Mouse (Mus musculus): Measurements from ENCODE around the gene Qsox1. TPM values are rescaled to one million over a fixed set of nuclear protein-coding genes. Genes with fewer than 3 reads are reported as not detected.

Gene Qsox1
- polyA plus RNA-seq, 1 experiment: 70.3 TPM

DNA sequence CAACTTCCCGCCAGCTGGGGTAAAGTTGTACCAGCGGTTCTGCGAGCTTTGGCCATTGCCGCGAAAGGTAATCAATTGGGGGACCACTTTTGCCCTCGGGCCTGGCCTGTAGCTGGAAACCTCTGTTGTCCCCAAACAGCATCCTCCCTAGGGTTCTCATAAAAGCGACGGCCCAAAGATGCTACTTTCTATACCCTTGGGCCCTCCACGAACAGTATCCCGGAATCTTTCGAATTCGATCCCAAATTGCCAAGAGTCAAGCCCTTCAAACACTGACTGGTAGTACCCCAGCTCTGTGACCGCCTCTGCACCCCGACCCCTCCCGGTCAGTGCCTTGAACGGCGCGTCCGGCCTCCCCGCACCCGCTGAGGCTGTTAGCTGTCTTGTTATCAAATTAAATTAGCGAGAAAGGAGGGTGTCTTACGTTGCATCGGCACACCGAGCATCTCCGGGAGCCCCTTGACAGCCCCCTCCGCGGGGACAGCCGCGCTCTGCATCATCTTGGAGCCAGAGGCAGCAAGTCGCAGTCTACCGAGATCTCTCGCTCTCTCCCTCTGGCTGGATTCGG lies 71.2 kb downstream of the Qsox1 start:
- H3K36me3 ChIP-seq (ENCODE audit: control insufficient read depth, insufficient read depth): no peaks in the 10 kb centered on the region
- H3K79me2 ChIP-seq (ENCODE audit: control insufficient read depth, insufficient read depth): no peaks in the 10 kb centered on the region
- H3K4me3 ChIP-seq (ENCODE audit: insufficient read depth, poor library complexity, severe bottlenecking): no peak overlapping the region
- TF ChIP-seq MAX (IDR thresholded peaks at IDR 0.05) (no peak), USF1 (IDR thresholded peaks at IDR 0.05; ENCODE audit: low read depth) (no peak), FOSL1 (IDR thresholded peaks at IDR 0.05; ENCODE audit: insufficient read depth, low read length, poor library complexity, severe bottlenecking) (no peak), MYOD1 (IDR thresholded peaks at IDR 0.05; ENCODE audit: control insufficient read depth, insufficient read length, low read depth) (no peak), CEBPB (IDR thresholded peaks at IDR 0.05; ENCODE audit: low read depth) (no peak), MYOG (IDR thresholded peaks at IDR 0.05; ENCODE audit: control insufficient read depth, extremely low read depth, insufficient read length) (no peak), CTCF (IDR thresholded peaks at IDR 0.05; ENCODE audit: control insufficient read depth, insufficient read depth, insufficient read length) (no peak)
- peaks cover 75% of the 10 kb centered on the region for H3K27me3 ChIP-seq (ENCODE audit: control insufficient read depth, insufficient read depth, insufficient read length)
- no peaks in the 10 kb centered on the region for H3K79me3 ChIP-seq (ENCODE audit: low read depth)
- H3ac ChIP-seq (ENCODE audit: control insufficient read depth, insufficient read length, low read depth): no peak overlapping the region

DNA sequence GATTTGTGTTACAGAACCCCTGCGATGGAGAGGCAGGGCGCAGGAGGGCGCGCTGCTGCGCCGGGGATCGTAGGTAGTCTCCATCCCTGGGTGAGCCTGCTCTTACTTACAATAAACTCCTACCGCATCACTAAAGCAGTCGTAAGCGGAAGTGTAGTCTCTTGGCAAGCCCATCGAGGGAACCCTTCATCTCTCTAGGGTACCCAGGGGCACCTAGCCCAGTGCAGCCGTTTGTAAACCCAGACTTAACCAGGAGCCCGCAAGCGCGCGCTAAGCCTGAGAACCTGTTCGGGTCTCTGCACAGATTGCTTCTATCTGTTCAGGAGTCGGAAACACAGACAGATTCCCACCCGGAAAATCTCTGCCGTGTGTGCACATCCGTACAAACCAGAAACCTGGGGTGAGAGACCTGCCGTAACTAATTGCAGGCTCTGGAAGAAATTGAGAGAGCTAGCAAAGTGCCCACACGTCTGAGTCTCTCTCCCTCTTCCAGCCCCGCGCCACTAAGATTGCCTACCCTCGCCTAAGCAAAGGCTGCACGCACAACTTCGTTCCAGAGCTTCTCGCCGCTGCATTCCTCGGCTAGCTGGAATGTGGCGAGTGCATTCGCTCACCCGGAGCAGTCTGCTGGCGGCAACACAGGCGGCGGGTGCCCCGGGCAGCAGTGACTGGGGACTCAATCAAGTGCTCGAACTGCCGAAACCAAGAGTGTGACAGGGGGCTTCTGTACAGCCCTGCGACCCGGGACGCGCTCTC lies 71.9 kb downstream of the Qsox1 start:
- H3ac ChIP-seq (ENCODE audit: control insufficient read depth, insufficient read length, low read depth): no peak overlapping the region
- H3K4me3 ChIP-seq (ENCODE audit: insufficient read depth, poor library complexity, severe bottlenecking): no peak overlapping the region
- no peaks in the 10 kb centered on the region for H3K36me3 ChIP-seq (ENCODE audit: control insufficient read depth, insufficient read depth)
- H3K79me2 ChIP-seq (ENCODE audit: control insufficient read depth, insufficient read depth): no peaks in the 10 kb centered on the region
- no peaks in the 10 kb centered on the region for H3K79me3 ChIP-seq (ENCODE audit: low read depth)
- TF ChIP-seq USF1 (IDR thresholded peaks at IDR 0.05; ENCODE audit: low read depth) (no peak), CTCF (IDR thresholded peaks at IDR 0.05; ENCODE audit: control insufficient read depth, insufficient read depth, insufficient read length) (no peak), CEBPB (IDR thresholded peaks at IDR 0.05; ENCODE audit: low read depth) (no peak), MAX (IDR thresholded peaks at IDR 0.05) (no peak), MYOG (IDR thresholded peaks at IDR 0.05; ENCODE audit: control insufficient read depth, extremely low read depth, insufficient read length) (no peak), MYOD1 (IDR thresholded peaks at IDR 0.05; ENCODE audit: control insufficient read depth, insufficient read length, low read depth) (no peak), FOSL1 (IDR thresholded peaks at IDR 0.05; ENCODE audit: insufficient read depth, low read length, poor library complexity, severe bottlenecking) (no peak)
- H3K27me3 ChIP-seq (ENCODE audit: control insufficient read depth, insufficient read depth, insufficient read length): peaks cover 77% of the 10 kb centered on the region

DNA sequence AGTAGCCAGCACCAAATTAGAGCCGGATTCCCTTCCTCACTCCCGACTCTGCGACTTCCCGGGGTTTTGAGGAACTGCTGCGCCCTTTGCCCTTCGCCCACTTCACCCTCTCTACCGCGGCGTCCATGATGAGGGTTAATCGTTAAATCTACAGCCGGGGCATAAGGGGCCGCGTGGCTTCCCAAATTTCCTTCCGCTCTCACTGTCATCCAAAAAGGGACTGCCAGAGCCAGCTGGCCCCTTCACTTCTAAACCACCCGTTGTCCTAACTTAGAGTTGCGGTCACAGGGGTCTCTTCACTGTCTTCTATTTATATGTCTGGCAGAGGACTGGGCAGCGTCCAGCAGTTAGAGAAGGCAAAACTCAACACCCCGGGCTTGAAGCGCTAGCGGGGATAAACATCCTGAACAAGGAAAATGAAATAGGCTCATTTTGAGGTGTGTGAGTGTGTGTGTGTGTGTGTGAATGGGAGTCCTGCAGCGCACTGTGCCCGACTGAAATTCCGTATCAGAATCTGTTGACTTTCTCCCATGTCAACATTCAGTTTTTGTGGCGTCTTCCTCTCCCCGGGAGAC lies 74.8 kb downstream of the Qsox1 start:
- no peaks in the 10 kb centered on the region for H3K79me3 ChIP-seq (ENCODE audit: low read depth)
- TF ChIP-seq MYOG (IDR thresholded peaks at IDR 0.05; ENCODE audit: control insufficient read depth, extremely low read depth, insufficient read length) (no peak), CEBPB (IDR thresholded peaks at IDR 0.05; ENCODE audit: low read depth) (no peak), USF1 (IDR thresholded peaks at IDR 0.05; ENCODE audit: low read depth) (no peak), MYOD1 (IDR thresholded peaks at IDR 0.05; ENCODE audit: control insufficient read depth, insufficient read length, low read depth) (no peak), FOSL1 (IDR thresholded peaks at IDR 0.05; ENCODE audit: insufficient read depth, low read length, poor library complexity, severe bottlenecking) (no peak), MAX (IDR thresholded peaks at IDR 0.05) (no peak), CTCF (IDR thresholded peaks at IDR 0.05; ENCODE audit: control insufficient read depth, insufficient read depth, insufficient read length) (no peak)
- no peaks in the 10 kb centered on the region for H3K36me3 ChIP-seq (ENCODE audit: control insufficient read depth, insufficient read depth)
- H3K79me2 ChIP-seq (ENCODE audit: control insufficient read depth, insufficient read depth): no peaks in the 10 kb centered on the region
- H3K27me3 ChIP-seq (ENCODE audit: control insufficient read depth, insufficient read depth, insufficient read length): peaks cover 80% of the 10 kb centered on the region
- H3K4me3 ChIP-seq (ENCODE audit: insufficient read depth, poor library complexity, severe bottlenecking): no peak overlapping the region
- no peak overlapping the region for H3ac ChIP-seq (ENCODE audit: control insufficient read depth, insufficient read length, low read depth)

DNA sequence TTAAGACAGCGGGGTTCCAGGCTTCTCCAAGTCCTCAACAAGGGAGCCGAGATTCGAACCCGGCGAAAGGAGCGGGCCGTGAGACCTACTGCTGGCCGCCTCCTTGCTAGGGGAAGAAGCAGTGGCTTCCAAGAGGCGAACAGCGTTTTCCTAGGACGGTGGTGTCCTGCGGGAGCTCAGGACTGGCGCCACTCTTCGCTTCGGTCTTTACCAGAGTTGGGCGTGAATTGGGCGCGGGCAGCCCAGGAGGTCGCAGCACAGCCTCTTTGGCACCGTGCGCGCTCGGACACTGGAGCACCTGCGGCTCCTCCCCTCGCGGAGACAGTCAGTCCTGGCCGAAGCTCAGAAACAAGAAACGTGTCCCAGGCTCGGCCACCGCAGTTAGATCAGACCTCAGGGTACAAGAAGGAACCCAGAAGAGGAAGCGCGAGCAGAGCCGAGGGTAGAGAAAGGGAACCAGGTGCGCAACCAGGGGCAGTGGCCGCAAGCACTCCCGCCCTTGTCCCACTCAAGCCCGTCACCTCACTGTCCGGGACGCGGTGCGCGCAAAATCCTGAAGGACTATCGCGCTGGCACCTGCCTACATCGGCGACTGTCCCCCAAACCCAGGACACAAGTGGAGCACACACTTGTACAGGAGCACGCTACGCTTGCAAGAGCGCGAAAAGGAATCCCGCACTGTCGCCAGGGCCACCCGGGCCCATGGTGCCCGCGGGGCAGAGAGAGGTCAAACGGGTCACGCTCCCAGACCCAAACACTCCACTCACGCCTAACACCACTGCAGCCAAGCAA lies 75.5 kb downstream of the Qsox1 start:
- TF ChIP-seq USF1 (IDR thresholded peaks at IDR 0.05; ENCODE audit: low read depth) (no peak), MYOG (IDR thresholded peaks at IDR 0.05; ENCODE audit: control insufficient read depth, extremely low read depth, insufficient read length) (no peak), FOSL1 (IDR thresholded peaks at IDR 0.05; ENCODE audit: insufficient read depth, low read length, poor library complexity, severe bottlenecking) (no peak), CTCF (IDR thresholded peaks at IDR 0.05; ENCODE audit: control insufficient read depth, insufficient read depth, insufficient read length) (no peak), MAX (IDR thresholded peaks at IDR 0.05) (no peak), MYOD1 (IDR thresholded peaks at IDR 0.05; ENCODE audit: control insufficient read depth, insufficient read length, low read depth) (no peak), CEBPB (IDR thresholded peaks at IDR 0.05; ENCODE audit: low read depth) (no peak)
- peaks cover 78% of the 10 kb centered on the region for H3K27me3 ChIP-seq (ENCODE audit: control insufficient read depth, insufficient read depth, insufficient read length)
- no peaks in the 10 kb centered on the region for H3K36me3 ChIP-seq (ENCODE audit: control insufficient read depth, insufficient read depth)
- no peak overlapping the region for H3K4me3 ChIP-seq (ENCODE audit: insufficient read depth, poor library complexity, severe bottlenecking)
- H3K79me2 ChIP-seq (ENCODE audit: control insufficient read depth, insufficient read depth): no peaks in the 10 kb centered on the region
- H3K79me3 ChIP-seq (ENCODE audit: low read depth): no peaks in the 10 kb centered on the region
- no peak overlapping the region for H3ac ChIP-seq (ENCODE audit: control insufficient read depth, insufficient read length, low read depth)
